Mouse (Mus musculus) heart, adult 2 months (tissue): Measurements from ENCODE around the gene Ncdn. TPM values are rescaled to one million over a fixed set of nuclear protein-coding genes. Genes with fewer than 3 reads are reported as not detected.

Experiments
- DNase-seq, 2 experiments: peaks; one replicate each; pipeline ENCODE4 v3.0.0; 2021
- H3K27ac ChIP-seq: fragments of 200-600 bp; 2 replicates; pipeline ENCODE4 v1.8.1; 2022
- H3K27me3 ChIP-seq: fragments of 200-500 bp; 2 replicates; pipeline ENCODE4 v1.6.1; 2012; ENCODE audit warnings: mild to moderate bottlenecking, low read length, inconsistent platforms, mixed read lengths; ENCODE audit not compliant: control insufficient read depth, insufficient read depth
- H3K36me3 ChIP-seq: fragments of 200-500 bp; 2 replicates; pipeline ENCODE4 v1.6.1; 2012; ENCODE audit warnings: low read length, inconsistent platforms; ENCODE audit not compliant: control insufficient read depth, insufficient read depth
- H3K4me1 ChIP-seq: fragments of 200-500 bp; 2 replicates; pipeline ENCODE4 v1.6.1; 2011; ENCODE audit warnings: low read length; ENCODE audit not compliant: control insufficient read depth, insufficient read depth
- H3K4me3 ChIP-seq: fragments of 200-600 bp; 2 replicates; pipeline ENCODE4 v1.8.1; 2022
- H3K79me2 ChIP-seq: fragments of 200-500 bp; replicated peaks from 2 replicates; pipeline ENCODE4 v1.6.1; 2012; ENCODE audit warnings: mild to moderate bottlenecking, inconsistent platforms, low read length, moderate library complexity, mixed read lengths; ENCODE audit not compliant: control insufficient read depth, insufficient read depth
- H3K9ac ChIP-seq: fragments of 200-500 bp; 2 replicates; pipeline ENCODE4 v1.6.1; 2012; ENCODE audit warnings: low read depth, mild to moderate bottlenecking, control low read depth, inconsistent platforms, low read length, mixed read lengths
- CTCF ChIP-seq: fragments of 200-600 bp; IDR thresholded peaks from 2 replicates; pipeline ENCODE4 v1.8.1; 2022; ENCODE audit warnings: antibody characterized with exemption, mild to moderate bottlenecking, moderate library complexity
- EP300 ChIP-seq: fragments of 200-500 bp; IDR thresholded peaks from 2 replicates; pipeline ENCODE4 v1.6.1; 2011; ENCODE audit warnings: low read depth, low read length, control low read depth; ENCODE audit not compliant: insufficient read depth
- POLR2A ChIP-seq: fragments of 200-500 bp; IDR thresholded peaks from 2 replicates; pipeline ENCODE4 v1.6.1; 2011; ENCODE audit warnings: mild to moderate bottlenecking, low read depth, low read length, control low read depth; ENCODE audit not compliant: insufficient read depth
- WGBS: fragments of 180-500 bp; shearing (Covaris S2); methylation state at CpG from one replicate; pipeline ENCODE4 v1.1.7; 2018; 5-methylcytosine and 5-hydroxymethylcytosine counted together
- intact Hi-C: fragments of 180-260 bp; cut with DNase I; formaldehyde crosslinking; loops from one replicate; pipeline ENCODE4 v1.15.1; 2025
- polyA plus RNA-seq: library from polyadenylated mRNA; depleted of rRNA; stranded (reverse); fragments of >200 nt; gene quantifications from 2 replicates; pipeline ENCODE4 v1.2.3, GENCODE M21; 2012
- total RNA-seq, 2 experiments: library from RNA; stranded (reverse); gene quantifications; 2 replicates each; pipeline ENCODE4 v1.2.3; 2021

Gene Ncdn
- total and polyA plus RNA-seq, 3 experiments, result 15.2 to 20.1 (median 16.5) TPM

DNA sequence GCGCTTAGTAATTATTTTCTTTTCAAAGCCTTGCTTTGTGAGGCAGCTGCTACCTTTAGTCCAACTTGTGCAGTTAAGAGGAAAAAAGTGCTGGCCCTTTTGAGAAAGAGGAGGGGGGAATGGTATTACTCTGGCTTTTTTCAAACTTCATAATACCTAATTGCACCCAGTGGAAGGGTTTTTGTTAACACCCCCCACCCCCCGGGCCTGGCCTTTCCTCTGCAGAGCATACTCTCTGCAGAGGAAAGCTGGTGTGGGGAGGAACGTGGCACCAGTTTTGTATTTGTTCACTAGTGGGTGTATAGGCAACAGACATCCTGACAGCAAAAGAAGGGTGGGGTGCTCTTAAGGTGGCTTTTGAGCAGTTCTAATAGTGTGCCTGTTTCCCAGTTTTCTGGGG lies 28.6 kb upstream of the Ncdn start:
- no peak overlapping the region for H3K9ac ChIP-seq
- DNase-seq, result no peak
- H3K79me2 ChIP-seq, result no peaks in the 10 kb centered on the region
- no peak overlapping the region for H3K4me3 ChIP-seq
- 85% methylated on average over 3 of the region's 3 CpGs for WGBS
- no peaks in the 10 kb centered on the region for H3K27me3 ChIP-seq
- no peak for TF ChIP-seq POLR2A
- no peak for TF ChIP-seq EP300
- intact Hi-C loops, result no loop called here
- H3K27ac ChIP-seq, result no peak overlapping the region
- H3K4me1 ChIP-seq, result no peaks in the 10 kb centered on the region
- no peaks in the 10 kb centered on the region; the same call in 1 of the 2 replicates for H3K36me3 ChIP-seq

DNA sequence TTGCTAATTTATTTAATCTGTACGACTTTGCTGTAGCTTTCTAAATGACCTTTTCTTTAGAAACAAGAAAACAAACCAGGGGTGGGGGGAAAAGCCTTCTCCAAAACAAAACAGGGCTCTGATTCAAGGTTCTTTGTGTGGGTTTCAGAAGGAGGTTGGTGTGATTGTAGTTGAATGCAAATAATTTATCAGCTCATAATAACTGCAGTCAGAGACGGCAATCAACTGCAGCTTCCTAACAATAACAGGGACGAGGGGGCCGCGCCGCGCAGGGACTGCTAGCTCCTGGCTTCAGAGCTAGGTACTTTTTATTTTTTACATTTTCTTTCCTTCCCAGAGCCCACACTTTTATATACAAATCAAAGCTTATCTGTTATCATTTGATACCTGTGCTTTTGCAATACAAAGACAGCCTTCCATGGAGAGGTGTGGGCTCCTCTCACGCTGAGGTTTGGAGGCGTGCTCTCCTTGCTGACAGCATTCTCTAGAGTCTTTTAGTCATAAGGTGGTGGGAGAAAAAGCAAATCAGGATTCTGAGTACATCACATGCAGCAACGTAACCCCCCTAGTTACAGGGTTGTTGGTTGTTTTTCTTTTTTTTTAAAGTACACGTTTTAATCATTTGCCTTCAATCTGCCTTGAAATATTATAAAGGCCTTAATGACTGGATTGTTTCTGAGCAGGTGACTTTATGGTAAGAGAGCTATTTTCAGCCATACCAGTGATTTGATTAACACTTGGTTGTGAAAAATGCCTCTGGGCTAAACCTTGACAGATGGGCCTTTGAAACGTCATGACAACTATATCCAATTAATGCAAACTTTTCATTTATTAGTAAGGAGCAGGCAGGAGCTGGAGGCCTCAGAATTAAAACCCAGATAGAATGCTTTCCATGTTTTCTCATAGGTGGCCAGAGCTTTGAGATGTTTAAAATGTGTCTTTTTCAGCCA lies 26.9 kb upstream of the Ncdn start:
- TF ChIP-seq CTCF, result no peak
- no peak for TF ChIP-seq POLR2A
- no peak for TF ChIP-seq EP300
- 77% methylated on average over 12 of the region's 12 CpGs for WGBS
- Histone ChIP-seq H3K27me3 (no peaks in the 10 kb centered on the region), H3K27ac (no peak overlapping the region), H3K36me3 (no peaks in the 10 kb centered on the region; the same call in 1 of the 2 replicates), H3K4me3 (no peak overlapping the region), H3K4me1 (no peaks in the 10 kb centered on the region), H3K79me2 (no peaks in the 10 kb centered on the region), H3K9ac (no peak overlapping the region)
- intact Hi-C loops, result no loop called here
- no peak for DNase-seq

DNA sequence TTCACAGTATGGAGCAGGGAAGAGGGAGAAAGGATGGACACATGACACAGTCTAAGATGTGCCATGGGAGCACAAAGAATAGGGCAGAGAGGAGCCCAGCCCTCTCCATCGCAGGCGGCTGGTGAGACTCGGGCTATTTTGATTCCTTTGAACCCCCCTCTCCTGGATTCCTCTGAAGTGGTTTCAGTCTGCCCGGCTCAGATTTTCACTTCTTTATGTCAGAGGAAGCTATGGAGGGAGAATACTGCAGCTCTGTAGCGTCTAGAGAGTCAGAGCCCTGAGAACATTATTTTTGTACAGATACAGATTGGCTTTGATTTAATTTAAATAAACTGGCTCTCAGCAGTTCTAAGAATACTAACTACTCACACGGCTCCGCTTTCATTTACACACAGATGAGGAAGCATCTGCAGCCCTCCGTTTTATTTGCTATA lies 25.9 kb upstream of the Ncdn start:
- Histone ChIP-seq H3K27me3 (no peaks in the 10 kb centered on the region), H3K79me2 (no peaks in the 10 kb centered on the region), H3K9ac (no peak overlapping the region), H3K27ac (no peak overlapping the region), H3K36me3 (no peaks in the 10 kb centered on the region; the same call in 1 of the 2 replicates), H3K4me3 (no peak overlapping the region), H3K4me1 (no peaks in the 10 kb centered on the region)
- TF ChIP-seq EP300, result no peak
- intact Hi-C loops, result no loop called here
- no peak for DNase-seq
- 52% methylated on average over 8 of the region's 8 CpGs for WGBS

DNA sequence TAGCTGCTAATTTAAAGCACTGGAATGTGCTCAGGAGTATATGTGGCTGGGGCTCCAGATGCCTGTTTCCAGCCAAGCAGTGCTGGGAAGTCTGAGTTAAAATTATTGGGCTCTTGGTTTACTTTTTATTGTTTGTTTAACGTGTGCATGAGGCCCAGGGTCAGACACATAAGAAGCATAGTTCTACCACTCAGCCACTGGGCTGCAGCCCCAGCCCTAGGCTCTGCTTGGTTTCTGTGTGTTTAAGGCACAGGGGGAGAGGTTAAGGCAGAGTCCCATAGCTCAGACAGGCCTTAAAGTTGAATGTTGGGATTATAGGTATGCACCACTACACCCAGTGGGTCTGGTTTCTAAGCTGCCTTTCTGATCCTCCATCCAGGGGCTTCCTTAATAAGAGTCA lies 21.9 kb upstream of the Ncdn start:
- intact Hi-C loops, result no loop called here
- TF ChIP-seq CTCF (no peak), EP300 (no peak), POLR2A (no peak)
- no peak overlapping the region for H3K4me3 ChIP-seq
- no peak overlapping the region for H3K9ac ChIP-seq
- H3K79me2 ChIP-seq, result no peaks in the 10 kb centered on the region
- H3K27me3 ChIP-seq, result no peaks in the 10 kb centered on the region
- no peak overlapping the region for H3K27ac ChIP-seq
- DNase-seq, result no peak
- H3K36me3 ChIP-seq, result no peaks in the 10 kb centered on the region; the same call in 1 of the 2 replicates
- H3K4me1 ChIP-seq, result no peaks in the 10 kb centered on the region
- WGBS, result 90% methylated on average over 1 of the region's 1 CpGs

DNA sequence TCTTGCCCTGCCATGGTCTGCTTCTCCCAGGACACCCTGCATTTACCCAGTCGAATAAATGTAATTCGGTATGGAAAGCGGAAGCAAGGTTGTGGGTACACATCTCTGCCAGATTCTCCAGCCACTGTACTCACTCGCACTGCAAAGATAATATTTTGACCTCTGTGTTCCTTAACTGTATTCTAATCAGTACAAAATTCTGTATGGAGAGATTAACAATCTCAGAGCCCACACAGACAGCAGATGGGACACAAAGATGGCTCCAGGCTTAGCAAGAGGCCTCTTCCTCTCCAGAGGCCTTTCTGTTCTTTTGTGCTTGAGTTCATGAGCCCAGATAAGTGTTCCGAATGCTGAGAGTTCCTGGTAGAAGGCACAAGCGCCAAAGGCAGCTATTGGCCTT lies 20.6 kb upstream of the Ncdn start:
- DNase-seq, result no peak
- TF ChIP-seq EP300, result no peak
- TF ChIP-seq POLR2A, result no peak
- TF ChIP-seq CTCF, result no peak
- Histone ChIP-seq H3K27me3 (no peaks in the 10 kb centered on the region), H3K4me3 (no peak overlapping the region), H3K4me1 (no peaks in the 10 kb centered on the region), H3K36me3 (no peaks in the 10 kb centered on the region; the same call in 1 of the 2 replicates), H3K79me2 (no peaks in the 10 kb centered on the region), H3K9ac (no peak overlapping the region), H3K27ac (no peak overlapping the region)
- WGBS, result 86% methylated on average over 6 of the region's 6 CpGs
- intact Hi-C loops, result no loop called here

DNA sequence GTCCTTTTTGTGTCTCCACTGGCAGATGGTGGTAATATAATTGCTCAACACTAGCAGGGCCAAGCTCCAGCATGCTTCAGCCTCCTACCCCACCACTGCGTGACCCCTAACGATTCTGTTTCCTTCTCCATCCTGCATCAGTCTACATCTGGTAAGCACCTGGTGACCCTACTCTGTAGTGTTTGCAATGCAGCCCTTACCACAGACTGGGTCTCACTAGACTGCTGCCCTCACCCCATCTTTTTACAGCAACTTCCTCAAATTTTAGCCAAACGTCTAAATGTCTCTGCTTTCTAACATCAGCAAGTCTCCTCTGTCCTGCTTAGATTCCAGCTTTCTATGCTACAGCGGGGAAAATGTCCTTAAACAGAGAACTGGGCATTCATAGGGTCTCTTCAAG lies 17.6 kb upstream of the Ncdn start:
- DNase-seq, result no peak
- H3K27ac ChIP-seq, result no peak overlapping the region
- H3K4me1 ChIP-seq, result no peaks in the 10 kb centered on the region
- TF ChIP-seq EP300 (no peak), POLR2A (no peak), CTCF (no peak)
- 82% methylated on average over 4 of the region's 4 CpGs for WGBS
- H3K9ac ChIP-seq, result no peak overlapping the region
- H3K36me3 ChIP-seq, result no peaks in the 10 kb centered on the region
- intact Hi-C loops, result no loop called here
- H3K79me2 ChIP-seq, result no peaks in the 10 kb centered on the region
- no peak overlapping the region for H3K4me3 ChIP-seq
- H3K27me3 ChIP-seq, result no peaks in the 10 kb centered on the region
